Mouse (Mus musculus): ENCODE data around the gene Oas3.

DNA sequence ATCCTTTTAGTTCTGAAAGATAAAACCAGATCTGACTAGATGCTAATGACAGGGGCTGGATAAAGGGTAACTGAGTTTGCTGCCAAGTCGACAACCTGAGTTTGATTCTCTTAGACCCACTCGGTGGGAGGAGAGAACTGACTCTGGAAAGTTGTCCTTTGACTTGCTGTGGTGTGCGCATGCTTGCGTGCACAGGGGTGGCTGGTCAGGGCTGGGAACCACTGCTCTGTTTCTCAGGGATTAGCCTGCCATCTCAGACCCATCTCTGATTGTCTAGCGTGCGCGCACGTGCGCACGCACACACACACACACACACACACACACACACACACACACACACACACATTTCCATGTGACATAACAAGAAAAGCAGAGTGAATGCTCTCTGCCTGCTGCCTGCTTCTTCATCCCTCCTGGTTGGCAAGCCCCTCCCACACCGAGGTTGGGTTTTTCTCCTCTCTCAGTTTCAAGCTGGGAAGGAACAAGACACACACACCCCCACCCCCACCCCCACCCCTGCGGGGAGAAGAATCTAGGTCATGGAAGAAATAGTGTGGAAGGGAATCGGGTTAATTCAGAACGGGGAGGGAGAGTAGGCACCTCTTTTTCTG lies 43.0 kb downstream of the Oas3 start:
- no peak for TF ChIP-seq HCFC1 (IDR thresholded peaks at IDR 0.05; ENCODE audit: borderline replicate concordance, insufficient read depth, low read length)
- TF ChIP-seq ZNF384 (IDR thresholded peaks at IDR 0.05; ENCODE audit: low read depth, low read length): no peak
- no peak for TF ChIP-seq MAFK (IDR thresholded peaks at IDR 0.05; ENCODE audit: insufficient read depth, low read depth, low read length)
- TF ChIP-seq CHD2 (IDR thresholded peaks at IDR 0.05; ENCODE audit: low read depth, low read length): no peak

All from ES-E14 (cell line).